Mouse (Mus musculus): Measurements from ENCODE around the gene Dync1li1. TPM values are rescaled to one million over a fixed set of nuclear protein-coding genes. Genes with fewer than 3 reads are reported as not detected.

The Dync1li1 gene
- polyA plus RNA-seq, 1 experiment: 25.0 TPM

DNA sequence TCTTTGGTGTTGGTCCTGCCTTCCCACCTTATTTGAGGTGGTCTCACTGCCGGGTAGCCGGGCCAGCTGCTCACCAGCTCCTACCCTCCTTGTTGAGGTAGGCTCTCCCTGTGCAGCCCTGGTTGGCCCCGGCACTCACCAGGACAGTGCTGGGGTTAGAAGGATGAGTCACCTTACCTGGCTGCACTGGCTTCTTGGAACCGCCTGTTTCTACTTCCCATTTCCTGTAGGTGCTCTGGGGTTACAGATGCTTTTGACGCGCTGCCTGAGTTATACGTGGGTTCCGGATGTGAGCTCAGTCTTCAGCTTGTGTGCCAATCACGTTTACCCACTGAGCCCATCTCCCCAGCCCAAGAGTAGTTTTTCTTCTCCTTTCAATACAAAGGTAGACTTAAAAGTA is 51.7 kb downstream of the Dync1li1 start:
- Histone ChIP-seq H3K4me1 (ENCODE audit: control insufficient read depth, insufficient read depth, low read length) (peaks cover 17% of the 10 kb centered on the region), H3K27ac (ENCODE audit: control insufficient read depth, insufficient read depth, low read depth, low read length, poor library complexity) (peak overlapping the region; percentile 41; the same call in 1 of the 2 replicates), H3K4me3 (replicated peaks; ENCODE audit: control insufficient read depth, low read depth, low read length) (no peak overlapping the region)
- 80% methylated on average over 9 of the region's 9 CpGs for WGBS
- no peak for TF ChIP-seq POLR2A (IDR thresholded peaks at IDR 0.05; ENCODE audit: borderline replicate concordance, control insufficient read depth, low read depth, low read length)
- TF ChIP-seq CTCF (IDR thresholded peaks at IDR 0.05; ENCODE audit: control insufficient read depth, insufficient read depth, low read length): no peak

DNA sequence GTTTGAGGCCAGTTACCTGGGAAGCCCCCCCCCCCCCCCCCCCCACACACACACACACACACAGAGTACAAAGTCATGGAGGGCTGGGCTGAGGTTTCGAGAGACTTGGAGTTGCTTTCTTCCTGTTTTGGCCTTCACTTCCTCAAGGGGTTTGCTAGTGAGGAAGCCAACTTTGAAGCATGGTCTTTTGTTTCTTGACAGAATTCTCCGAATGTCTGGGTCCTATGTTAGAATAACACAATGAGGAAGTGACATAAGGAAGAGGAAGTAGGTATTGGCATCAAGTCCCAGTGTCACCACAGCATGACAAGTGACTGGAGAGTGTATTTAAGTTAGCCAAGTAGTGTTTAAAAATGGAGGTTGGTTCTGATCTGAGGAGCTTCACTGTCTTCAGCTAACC is 54.1 kb downstream of the Dync1li1 start:
- TF ChIP-seq CTCF (IDR thresholded peaks at IDR 0.05; ENCODE audit: control insufficient read depth, insufficient read depth, low read length): no peak
- no peak for TF ChIP-seq POLR2A (IDR thresholded peaks at IDR 0.05; ENCODE audit: borderline replicate concordance, control insufficient read depth, low read depth, low read length)
- H3K27ac ChIP-seq (ENCODE audit: control insufficient read depth, insufficient read depth, low read depth, low read length, poor library complexity): peak overlapping the region; percentile 84
- H3K4me1 ChIP-seq (ENCODE audit: control insufficient read depth, insufficient read depth, low read length): peaks cover 17% of the 10 kb centered on the region
- WGBS: 0% methylated on average over 2 of the region's 2 CpGs
- no peak overlapping the region for H3K4me3 ChIP-seq (replicated peaks; ENCODE audit: control insufficient read depth, low read depth, low read length)

DNA sequence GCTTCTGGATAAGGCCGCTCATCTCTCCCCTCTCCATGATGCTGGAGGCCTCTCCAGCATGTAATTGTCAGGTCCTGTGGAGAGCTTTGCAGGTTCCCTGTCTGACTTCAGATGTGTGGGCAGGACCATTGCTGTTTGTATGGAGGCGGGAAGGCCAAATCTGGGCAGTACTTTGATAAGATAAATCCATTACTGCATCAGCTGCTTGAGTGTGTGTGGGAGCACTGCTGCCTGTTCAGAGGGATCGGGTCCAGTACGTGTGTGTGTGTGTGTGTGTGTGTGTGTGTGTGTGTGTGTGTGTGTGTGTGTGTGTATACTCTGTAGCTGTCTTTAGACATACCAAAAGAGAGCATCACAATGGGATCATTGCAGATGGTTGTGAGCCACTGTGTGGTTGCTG is 56.6 kb downstream of the Dync1li1 start:
- Histone ChIP-seq H3K4me3 (replicated peaks; ENCODE audit: control insufficient read depth, low read depth, low read length) (no peak overlapping the region), H3K27ac (ENCODE audit: control insufficient read depth, insufficient read depth, low read depth, low read length, poor library complexity) (0 out of 2 replicates have a peak overlapping the region, but pooled peaks have one; percentile 14), H3K4me1 (ENCODE audit: control insufficient read depth, insufficient read depth, low read length) (peaks cover 17% of the 10 kb centered on the region)
- WGBS: 84% methylated on average over 4 of the region's 4 CpGs
- TF ChIP-seq POLR2A (IDR thresholded peaks at IDR 0.05; ENCODE audit: borderline replicate concordance, control insufficient read depth, low read depth, low read length) (no peak), CTCF (IDR thresholded peaks at IDR 0.05; ENCODE audit: control insufficient read depth, insufficient read depth, low read length) (no peak)

DNA sequence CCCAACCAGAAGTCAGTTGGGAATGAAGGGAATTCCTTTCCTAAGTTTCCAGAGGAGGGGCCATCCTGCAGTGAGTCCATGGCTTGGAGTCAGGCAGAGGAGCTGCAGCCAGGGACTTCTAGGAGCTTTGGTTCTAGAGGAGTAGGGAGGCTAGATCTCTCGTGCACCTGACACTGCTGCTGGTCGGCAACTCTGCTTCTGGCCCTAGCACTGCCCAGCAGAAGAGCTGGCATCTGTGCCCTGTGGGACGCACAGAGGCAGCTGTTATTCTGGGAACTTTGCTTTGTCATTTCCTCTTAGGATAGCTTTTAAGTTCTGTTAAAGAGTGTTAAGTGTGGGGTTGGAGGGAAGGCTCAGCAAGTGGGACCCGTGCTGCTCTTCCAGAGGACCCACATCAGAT is 57.1 kb downstream of the Dync1li1 start:
- WGBS: 18% methylated on average over 4 of the region's 4 CpGs
- peak overlapping the region; percentile 60; the same call in 1 of the 2 replicates for H3K27ac ChIP-seq (ENCODE audit: control insufficient read depth, insufficient read depth, low read depth, low read length, poor library complexity)
- no peak overlapping the region for H3K4me3 ChIP-seq (replicated peaks; ENCODE audit: control insufficient read depth, low read depth, low read length)
- peaks cover 14% of the 10 kb centered on the region for H3K4me1 ChIP-seq (ENCODE audit: control insufficient read depth, insufficient read depth, low read length)
- TF ChIP-seq POLR2A (IDR thresholded peaks at IDR 0.05; ENCODE audit: borderline replicate concordance, control insufficient read depth, low read depth, low read length): no peak
- TF ChIP-seq CTCF (IDR thresholded peaks at IDR 0.05; ENCODE audit: control insufficient read depth, insufficient read depth, low read length): no peak

DNA sequence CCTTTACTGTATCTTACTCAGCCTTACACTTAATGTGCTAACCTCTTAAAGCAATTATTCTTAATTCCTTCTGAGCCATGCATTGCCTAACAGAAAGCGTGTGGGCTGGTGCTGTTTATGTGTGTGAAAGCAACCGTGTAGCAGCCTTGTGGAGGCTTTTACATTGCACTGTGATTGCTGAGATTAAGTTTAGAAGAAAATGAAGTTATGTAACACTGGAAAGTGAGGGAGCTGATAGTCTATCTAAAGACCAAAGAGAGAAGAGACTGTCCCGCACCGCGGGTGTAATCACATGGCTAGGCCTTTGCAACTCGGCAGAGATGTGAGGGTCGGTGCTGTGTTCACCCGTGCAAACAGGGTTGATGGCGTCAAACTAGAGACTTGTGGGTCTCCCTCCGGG is 58.4 kb downstream of the Dync1li1 start:
- H3K4me3 ChIP-seq (replicated peaks; ENCODE audit: control insufficient read depth, low read depth, low read length): no peak overlapping the region
- no peak overlapping the region for H3K27ac ChIP-seq (ENCODE audit: control insufficient read depth, insufficient read depth, low read depth, low read length, poor library complexity)
- H3K4me1 ChIP-seq (ENCODE audit: control insufficient read depth, insufficient read depth, low read length): peaks cover 12% of the 10 kb centered on the region
- TF ChIP-seq POLR2A (IDR thresholded peaks at IDR 0.05; ENCODE audit: borderline replicate concordance, control insufficient read depth, low read depth, low read length) (no peak), CTCF (IDR thresholded peaks at IDR 0.05; ENCODE audit: control insufficient read depth, insufficient read depth, low read length) (no peak)
- 83% methylated on average over 10 of the region's 10 CpGs for WGBS

DNA sequence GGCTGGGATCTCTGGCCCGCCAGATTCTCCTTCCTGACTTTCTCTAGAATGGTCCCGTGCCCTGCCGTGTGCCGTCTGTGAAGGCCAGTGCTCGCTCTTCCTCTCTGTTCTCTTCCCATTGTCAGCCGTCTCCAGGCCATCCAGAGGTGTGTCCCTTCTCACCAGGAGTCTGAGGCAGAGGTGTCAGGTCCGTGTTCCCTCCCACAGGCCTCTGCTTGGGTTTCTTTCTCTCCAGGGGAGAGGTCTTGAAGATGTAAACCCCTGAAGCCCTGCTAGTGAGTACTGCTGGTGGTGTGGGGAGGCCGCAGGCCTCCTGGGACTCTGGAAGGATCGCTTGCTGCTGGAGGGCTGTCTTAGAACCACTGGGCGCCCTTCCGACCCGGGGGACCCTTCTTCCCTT is 58.9 kb downstream of the Dync1li1 start:
- no peak overlapping the region for H3K27ac ChIP-seq (ENCODE audit: control insufficient read depth, insufficient read depth, low read depth, low read length, poor library complexity)
- WGBS: 89% methylated on average over 12 of the region's 12 CpGs

DNA sequence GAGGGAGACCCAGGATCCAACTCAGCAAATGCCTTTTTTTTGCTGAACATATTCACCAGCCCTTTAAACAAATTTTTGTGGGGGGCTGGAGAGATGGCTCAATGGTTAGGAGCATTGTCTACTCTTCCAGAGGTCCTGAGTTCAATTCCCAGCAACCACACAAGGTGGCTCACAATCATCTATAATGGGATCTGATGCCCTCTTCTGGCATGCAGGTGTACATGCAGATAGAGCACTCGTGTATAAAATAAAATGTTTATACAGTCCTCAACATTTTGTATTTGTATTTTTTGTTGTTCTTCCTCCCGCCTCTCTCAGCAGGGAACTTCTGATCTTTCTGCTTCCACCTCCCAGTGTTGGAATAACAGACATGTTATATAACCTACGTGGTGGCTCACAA is 63.0 kb downstream of the Dync1li1 start:
- no peak overlapping the region for H3K27ac ChIP-seq (ENCODE audit: control insufficient read depth, insufficient read depth, low read depth, low read length, poor library complexity)
- 72% methylated on average over 3 of the region's 3 CpGs for WGBS
- peaks cover 3% of the 10 kb centered on the region; the same call in 1 of the 2 replicates for H3K4me1 ChIP-seq (ENCODE audit: control insufficient read depth, insufficient read depth, low read length)
- TF ChIP-seq POLR2A (IDR thresholded peaks at IDR 0.05; ENCODE audit: borderline replicate concordance, control insufficient read depth, low read depth, low read length) (no peak), CTCF (IDR thresholded peaks at IDR 0.05; ENCODE audit: control insufficient read depth, insufficient read depth, low read length) (no peak)
- H3K4me3 ChIP-seq (replicated peaks; ENCODE audit: control insufficient read depth, low read depth, low read length): no peak overlapping the region

More for the DNA sequence above, 58.9 kb downstream of the Dync1li1 start:
- Histone ChIP-seq H3K4me3 (replicated peaks; ENCODE audit: control insufficient read depth, low read depth, low read length) (no peak overlapping the region), H3K4me1 (ENCODE audit: control insufficient read depth, insufficient read depth, low read length) (peaks cover 11% of the 10 kb centered on the region)
- TF ChIP-seq CTCF (IDR thresholded peaks at IDR 0.05; ENCODE audit: control insufficient read depth, insufficient read depth, low read length) (no peak), POLR2A (IDR thresholded peaks at IDR 0.05; ENCODE audit: borderline replicate concordance, control insufficient read depth, low read depth, low read length) (no peak)

DNA sequence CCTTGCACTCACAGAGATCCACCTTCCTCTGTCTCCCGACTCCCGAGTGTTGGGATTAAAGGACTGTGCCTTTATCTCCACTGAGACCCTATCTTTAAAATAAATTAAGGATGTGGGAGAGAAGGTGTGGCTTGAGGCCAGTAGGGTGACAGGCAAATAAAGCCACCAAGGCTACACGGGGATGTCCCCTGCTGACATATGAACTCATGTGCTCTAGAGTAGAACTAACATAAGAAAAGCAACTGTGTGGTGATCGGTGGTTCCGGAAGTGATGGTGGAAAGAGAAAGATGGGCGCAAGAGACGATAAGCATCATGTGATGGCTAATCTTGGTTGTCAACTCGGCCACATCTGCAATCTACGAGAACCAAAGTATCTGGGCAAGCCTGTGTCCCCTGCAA is 63.7 kb downstream of the Dync1li1 start:
- Histone ChIP-seq H3K4me1 (ENCODE audit: control insufficient read depth, insufficient read depth, low read length) (peaks cover 3% of the 10 kb centered on the region; the same call in 1 of the 2 replicates), H3K4me3 (replicated peaks; ENCODE audit: control insufficient read depth, low read depth, low read length) (no peak overlapping the region), H3K27ac (ENCODE audit: control insufficient read depth, insufficient read depth, low read depth, low read length, poor library complexity) (peak overlapping the region; percentile 49)
- 43% methylated on average over 9 of the region's 9 CpGs for WGBS
- TF ChIP-seq CTCF (IDR thresholded peaks at IDR 0.05; ENCODE audit: control insufficient read depth, insufficient read depth, low read length): no peak
- no peak for TF ChIP-seq POLR2A (IDR thresholded peaks at IDR 0.05; ENCODE audit: borderline replicate concordance, control insufficient read depth, low read depth, low read length)
